Mouse (Mus musculus) small intestine, adult 2 months (tissue): ENCODE measurements around the gene Zfp53. TPM values are rescaled to one million over a fixed set of nuclear protein-coding genes. Genes with fewer than 3 reads are reported as not detected.
"Not testable (repeated sequence)": the region's sequence is repeated elsewhere in the genome, so short reads cannot be mapped to it uniquely, and the experiment has no call there.

Source experiments
- H3K27ac ChIP-seq: fragments of 200-500 bp; 2 replicates; pipeline ENCODE4 v1.5.1; 2012; ENCODE audit warnings: low read depth, low read length, control low read depth, inconsistent platforms; ENCODE audit not compliant: insufficient read depth
- H3K27me3 ChIP-seq: fragments of 200-500 bp; 2 replicates; pipeline ENCODE4 v1.6.1; 2012; ENCODE audit warnings: mild to moderate bottlenecking, moderate library complexity, low read length, inconsistent platforms; ENCODE audit not compliant: control insufficient read depth, insufficient read depth
- H3K36me3 ChIP-seq: fragments of 200-500 bp; 2 replicates; pipeline ENCODE4 v1.6.1; 2012; ENCODE audit warnings: mild to moderate bottlenecking, low read length, control low read depth, inconsistent platforms; ENCODE audit not compliant: control insufficient read depth, insufficient read depth
- H3K4me1 ChIP-seq: fragments of 200-500 bp; 2 replicates; pipeline ENCODE4 v1.6.1; 2012; ENCODE audit warnings: low read length, inconsistent platforms, mixed read lengths; ENCODE audit not compliant: control insufficient read depth, insufficient read depth, insufficient read length
- H3K4me3 ChIP-seq: fragments of 200-500 bp; 2 replicates; pipeline ENCODE4 v1.5.1; 2012; ENCODE audit warnings: low read depth, mild to moderate bottlenecking, control low read depth, inconsistent platforms, low read length, moderate library complexity
- CTCF ChIP-seq: fragments of 200-500 bp; IDR thresholded peaks from 2 replicates; pipeline ENCODE4 v1.5.1; 2012; ENCODE audit warnings: low read depth, mild to moderate bottlenecking, control low read depth, inconsistent platforms, low read length, moderate library complexity, mixed read lengths; ENCODE audit not compliant: insufficient replicate concordance, insufficient read length; ENCODE audit errors: extremely low read depth
- POLR2A ChIP-seq: fragments of 200-500 bp; IDR thresholded peaks from 2 replicates; pipeline ENCODE4 v1.6.1; 2012; ENCODE audit warnings: low read depth, mild to moderate bottlenecking, control low read depth, inconsistent platforms, low read length, moderate library complexity
- WGBS: fragments of 180-500 bp; shearing (Covaris S2); methylation state at CpG from one replicate; pipeline ENCODE4 v1.1.7; 2018; 5-methylcytosine and 5-hydroxymethylcytosine counted together
- polyA plus RNA-seq: library from polyadenylated mRNA; depleted of rRNA; stranded (reverse); fragments of >200 nt; gene quantifications from 2 replicates; pipeline ENCODE4 v1.2.3, GENCODE M21; 2012

The Zfp53 gene
- polyA plus RNA-seq, 1 experiment, result 2.5 TPM

DNA sequence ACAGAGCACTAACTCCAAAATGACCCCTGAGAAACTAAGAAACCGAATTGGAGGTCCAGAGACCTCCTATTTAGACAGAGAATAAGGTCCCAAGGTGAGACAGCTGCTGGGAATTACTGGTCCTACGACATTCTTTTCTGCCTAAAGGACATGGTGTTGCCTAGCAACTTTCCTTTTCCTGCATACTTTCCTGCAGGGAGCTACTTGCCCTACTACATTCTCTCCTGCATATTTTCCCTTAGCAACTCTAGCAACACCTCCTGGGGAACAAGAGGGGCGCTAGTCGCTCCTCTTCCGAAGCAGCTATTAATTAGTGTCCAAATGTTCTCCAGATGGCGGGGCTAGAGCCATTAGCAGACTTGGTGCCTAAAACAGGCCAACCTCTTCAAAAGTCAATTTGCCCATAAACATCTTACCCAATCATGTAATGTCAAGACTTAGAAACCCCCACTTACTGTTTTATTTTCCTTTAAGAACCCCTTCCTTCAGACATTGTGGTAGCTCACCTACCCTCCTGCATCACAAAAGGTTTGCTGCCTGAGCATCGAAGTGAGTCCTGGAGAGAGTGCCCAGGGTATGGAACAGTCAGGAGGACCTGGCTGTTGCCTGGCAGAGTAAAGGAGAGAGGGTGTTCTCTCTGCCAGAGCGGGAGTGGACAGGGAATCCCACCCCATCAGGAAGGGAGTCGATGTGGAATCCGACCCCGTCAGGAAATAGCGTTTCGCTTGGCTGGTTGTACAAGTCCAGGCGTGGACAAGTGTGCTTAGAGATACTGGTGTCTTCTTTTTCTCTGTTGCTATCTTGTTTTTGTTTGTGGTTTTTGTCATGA, 15.2 kb upstream of the Zfp53 start:
- 0 out of 2 replicates have a peak, but pooled peaks cover 2% of the 10 kb centered on the region for H3K4me1 ChIP-seq
- H3K27me3 ChIP-seq, result no peaks in the 10 kb centered on the region
- H3K27ac ChIP-seq, result peak overlapping the region; percentile 96
- 40% methylated on average over 14 of the region's 14 CpGs for WGBS
- H3K36me3 ChIP-seq, result no peaks in the 10 kb centered on the region
- H3K4me3 ChIP-seq, result peak overlapping the region; percentile 34; the same call in 1 of the 2 replicates
- TF ChIP-seq POLR2A (no peak), CTCF (no peak)

DNA sequence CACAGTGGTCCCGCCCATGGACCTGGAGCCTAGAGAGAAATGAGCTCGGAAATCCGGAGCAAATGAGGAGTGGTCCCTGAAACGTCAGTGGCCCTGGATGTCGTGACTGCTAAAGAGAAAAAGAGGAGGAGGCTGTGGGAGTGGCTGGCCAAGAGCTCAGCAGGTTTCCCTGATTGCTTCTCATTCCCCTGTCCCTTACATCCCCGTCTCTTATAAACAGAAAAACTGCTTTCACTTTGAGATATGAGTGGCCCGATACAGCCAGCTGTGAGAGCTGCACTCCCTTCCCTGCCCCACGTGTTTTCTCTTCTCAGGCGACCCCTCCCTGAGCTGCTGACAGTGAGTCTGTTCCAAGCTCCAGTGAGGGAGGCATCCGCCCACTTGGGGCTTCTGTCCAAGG, 14.1 kb upstream of the Zfp53 start:
- peak overlapping the region; percentile 38 for H3K4me3 ChIP-seq

DNA sequence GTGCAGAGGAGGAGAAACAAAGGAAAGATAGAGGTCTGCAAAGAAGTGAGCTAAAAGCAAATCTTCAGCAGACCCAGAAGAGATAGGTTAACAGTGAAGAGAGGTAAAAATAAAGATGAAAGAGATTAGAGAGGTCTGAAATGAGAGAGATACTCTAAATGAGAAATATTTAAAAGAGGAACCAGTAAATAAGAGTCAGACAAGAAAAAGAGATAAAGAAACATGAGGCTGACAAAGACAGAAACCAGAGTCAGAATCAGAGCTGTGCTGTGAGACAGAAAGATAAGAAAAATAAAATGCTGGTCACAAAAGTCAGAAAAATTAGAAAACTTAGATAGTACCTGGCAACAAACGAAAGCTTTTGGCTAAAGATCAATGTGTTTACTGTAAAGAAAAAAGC, 13.5 kb upstream of the Zfp53 start:
- H3K4me3 ChIP-seq, H3K27me3 ChIP-seq, H3K27ac ChIP-seq, H3K36me3 ChIP-seq, H3K4me1 ChIP-seq: not testable (repeated sequence)
- WGBS, result 56% methylated on average over 1 of the region's 1 CpGs

More for the DNA sequence above, 14.1 kb upstream of the Zfp53 start:
- H3K4me1 ChIP-seq, H3K36me3 ChIP-seq, H3K27me3 ChIP-seq, H3K27ac ChIP-seq: not testable (repeated sequence)
- WGBS, result 2% methylated on average over 10 of the region's 10 CpGs

DNA sequence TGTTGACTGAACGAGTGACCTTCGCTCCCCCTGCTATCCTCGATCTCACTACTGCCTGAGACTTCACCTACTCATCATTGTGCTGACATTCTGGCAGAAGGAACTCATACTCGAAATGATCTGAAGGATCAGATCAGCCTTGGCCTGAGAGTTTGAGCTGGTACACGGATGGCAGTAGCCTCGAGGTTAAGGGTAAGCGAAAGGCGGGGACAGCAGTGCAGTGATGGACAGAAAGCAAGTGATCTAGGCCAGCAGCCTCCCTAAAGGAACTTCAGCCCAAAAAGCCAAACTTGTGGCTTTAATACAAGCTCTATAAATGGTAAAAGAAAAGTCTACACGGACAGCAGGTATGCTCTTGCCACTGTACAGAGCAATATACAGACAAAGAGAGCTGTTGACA, 12.4 kb upstream of the Zfp53 start:
- H3K27me3 ChIP-seq, H3K27ac ChIP-seq, H3K4me3 ChIP-seq, H3K4me1 ChIP-seq, H3K36me3 ChIP-seq: not testable (repeated sequence)
- whole genome bisulfite sequencing, result 35% methylated on average over 5 of the region's 9 CpGs

DNA sequence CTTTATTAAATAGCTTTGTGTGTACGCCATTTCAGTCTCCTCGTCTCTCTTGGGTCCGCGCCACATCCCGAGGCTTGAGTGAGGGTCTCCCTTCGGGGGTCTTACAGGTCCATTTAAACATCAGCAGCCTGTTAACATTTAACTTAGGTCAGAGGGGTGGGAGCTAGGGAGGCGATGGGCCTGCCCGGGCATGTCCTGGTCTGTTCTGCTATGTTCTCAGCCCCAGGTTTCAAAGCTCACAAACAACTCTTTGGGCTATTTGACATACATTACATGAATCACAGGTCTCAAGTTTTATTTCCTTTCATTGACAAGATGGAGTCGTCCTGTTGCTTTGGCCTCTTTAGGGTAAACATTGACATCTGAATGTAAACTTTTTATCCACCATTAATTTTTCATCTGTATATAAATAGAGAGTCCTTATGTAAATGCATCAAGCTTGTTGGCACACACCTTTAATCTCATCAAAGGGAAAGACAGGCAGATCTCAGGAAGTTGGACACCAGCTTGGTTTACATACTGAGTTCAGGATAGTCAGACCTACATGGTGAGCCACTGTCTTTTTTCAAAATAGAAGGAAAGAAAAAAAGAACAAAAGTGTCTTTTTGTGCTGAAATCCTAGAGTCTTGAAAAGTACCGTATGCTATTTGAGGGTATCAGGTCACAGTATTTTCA, 10.6 kb upstream of the Zfp53 start:
- H3K4me3 ChIP-seq, H3K27me3 ChIP-seq, H3K4me1 ChIP-seq, H3K36me3 ChIP-seq: not testable (repeated sequence)
- H3K27ac ChIP-seq, result peak overlapping the region; percentile 49; the same call in 1 of the 2 replicates
- WGBS, result 72% methylated on average over 10 of the region's 10 CpGs

DNA sequence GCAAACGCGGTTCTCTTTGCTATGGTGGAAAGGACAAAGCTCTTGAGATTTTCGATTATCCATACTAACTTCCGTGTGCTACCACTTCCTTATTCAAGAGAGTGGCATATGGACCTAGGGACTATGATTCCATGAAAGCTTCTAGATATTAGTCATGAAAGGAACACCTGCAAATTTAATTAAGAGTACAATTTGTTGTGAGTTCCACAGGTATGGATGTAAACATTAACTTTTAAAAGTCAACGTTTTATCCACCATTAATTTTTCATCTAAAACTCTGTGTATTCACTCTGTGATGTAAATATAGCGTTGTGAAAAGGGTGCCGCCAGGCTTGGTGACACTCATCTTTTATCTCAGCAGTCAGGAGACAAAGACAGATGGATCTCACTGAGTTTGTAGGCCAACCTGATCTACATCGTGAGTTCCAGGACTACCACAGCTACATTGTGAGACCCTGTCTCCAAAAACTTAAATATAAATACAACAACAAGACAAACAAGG, 753 bp downstream of the Zfp53 start:
- Histone ChIP-seq H3K4me3 (peak overlapping the region; percentile 83; the same call in 1 of the 2 replicates), H3K27ac (peak overlapping the region; percentile 78), H3K4me1 (no peaks in the 10 kb centered on the region; the same call in 1 of the 2 replicates), H3K27me3 (no peaks in the 10 kb centered on the region), H3K36me3 (no peaks in the 10 kb centered on the region)
- 2% methylated on average over 8 of the region's 8 CpGs for WGBS
- TF ChIP-seq POLR2A, result no peak
- TF ChIP-seq CTCF, result no peak

DNA sequence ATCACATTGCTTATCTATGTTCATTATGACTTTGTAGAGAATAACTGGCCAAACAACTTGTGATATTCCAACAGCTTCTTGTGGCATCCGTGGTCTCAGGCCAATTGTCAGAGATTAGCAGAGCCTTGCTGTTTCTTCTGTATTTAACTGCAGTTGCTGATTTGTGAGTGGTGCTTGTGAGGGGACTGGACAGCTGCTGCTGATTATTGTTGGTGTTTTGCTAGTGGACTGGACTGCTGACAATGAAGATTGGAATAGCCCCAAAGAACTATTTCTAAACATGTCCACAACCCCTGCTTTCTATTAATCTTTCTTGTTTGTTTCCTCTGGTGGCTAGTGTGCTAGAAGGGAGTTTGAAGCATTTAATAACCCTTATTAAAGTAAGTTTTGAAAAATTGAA, 12.6 kb downstream of the Zfp53 start:
- Histone ChIP-seq H3K36me3 (peaks cover 15% of the 10 kb centered on the region), H3K4me1 (no peaks in the 10 kb centered on the region), H3K27me3 (no peaks in the 10 kb centered on the region), H3K27ac (no peak overlapping the region), H3K4me3 (no peak overlapping the region)
- TF ChIP-seq CTCF (no peak), POLR2A (no peak)
- 62% methylated on average over 1 of the region's 1 CpGs for WGBS
